Comparison of ENCODE assay signal across 21 mouse cellular contexts in the genomic region with DNA sequence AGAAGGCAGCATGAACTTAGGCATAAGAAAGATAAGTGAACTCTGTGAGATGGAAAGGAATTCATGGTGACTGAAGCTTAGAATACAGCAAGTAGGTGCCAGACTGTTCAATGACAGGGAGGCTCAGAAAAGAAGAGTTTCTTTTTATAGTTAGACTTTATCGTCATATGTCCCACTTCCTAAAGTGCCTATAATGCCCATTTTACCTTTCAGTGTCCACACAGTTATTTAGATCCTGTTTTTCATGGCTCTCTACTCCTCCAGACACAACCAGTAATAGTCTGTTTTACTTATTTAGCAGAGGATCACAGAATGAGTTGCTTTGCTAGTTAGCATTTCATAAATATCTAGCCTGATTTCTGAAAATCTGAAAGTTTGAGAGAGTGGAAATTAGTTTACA.
"Had no signal": no experiment of that assay in that cellular context is flagged by ENCODE, and none has a peak within 500 bp of the region (broad histone marks: within the 10 kb centered on the region; RNA-seq: fewer than 3 reads in every experiment).

No protein-coding gene starts in this region.

- ATAC-seq: hindbrain, embryonic 16.5 days; hindbrain, postnatal 0 days; inflammation-experienced regulatory T-cells, adult 6 months; intestine, embryonic 15.5 days; intestine, embryonic 16.5 days; intestine, postnatal 0 days had no signal

- DNase-seq: heart, postnatal 10 days; heart, postnatal 14 days; heart, postnatal 36 days; heart, postnatal 4 days; kidney, adult 11 months; kidney, adult 18-20 months; kidney, adult 2 months; kidney, adult 8-10 months; kidney, adult 9 months; kidney, postnatal 10 days; kidney, postnatal 14 days; kidney, postnatal 25 days; kidney, postnatal 36 days; layer of hippocampus, adult 9-11 months; layer of hippocampus, postnatal 36 days had no signal
